1 mouse cellular context compared by ENCODE assay signal in genomic region chr7:28338108-28338998, GRCm38 (mm10).
TF ChIP-seq lines count a peak whose summit lies in the region.

Supt5 (minus strand) TSS chr7:28338746.

TF ChIP-seq in CH12.LX, 34 proteins besides CTCF, POLR2A, EP300 and RAD21 (continued from another document):
- TF ChIP-seq IRF4 (IDR thresholded peaks at IDR 0.05; ENCODE audit: low read depth, low read length) (peak; percentile 56; the same call in 1 of the 2 replicates), MYC (IDR thresholded peaks at IDR 0.05; ENCODE audit: low read depth, low read length) (peak; percentile 34; the same call in 1 of the 2 replicates), POLR2AphosphoS2 (IDR thresholded peaks at IDR 0.05; ENCODE audit: low read depth, low read length) (peak; percentile 92; the same call in 1 of the 2 replicates), HCFC1 (IDR thresholded peaks at IDR 0.05; ENCODE audit: low read depth, low read length) (peak; percentile 91), ZMIZ1 (IDR thresholded peaks at IDR 0.05; ENCODE audit: low read depth, low read length) (peak; percentile 93)
